Mouse (Mus musculus) heart, embryonic 14.5 days (tissue): ENCODE measurements around the gene Tspan17. TPM values are rescaled to one million over a fixed set of nuclear protein-coding genes. Genes with fewer than 3 reads are reported as not detected.

Experiments used
- ATAC-seq: fragments of 200-750 bp; cut with Nextera tagmentation; 2 replicates; pipeline ENCODE4 v1.8.0; 2017; ENCODE audit warnings: low read depth, moderate TSS enrichment; ENCODE audit not compliant: insufficient number of reproducible peaks, insufficient read depth, low FRiP score
- H3K27ac ChIP-seq, 2 experiments: fragments of 200-500 bp in 1 of 2; fragments of 300-500 bp in 1 of 2; sonication (generic) in 1 of 2; replicated peaks in 1 of 2; 2 replicates each; pipeline ENCODE4 v1.5.1; 2012 to 2014; ENCODE audit warnings: low read depth in 2 of 2, low read length in 2 of 2, control low read depth in 1 of 2, mild to moderate bottlenecking in 1 of 2, mixed read lengths in 1 of 2; ENCODE audit not compliant: control insufficient read depth in 1 of 2, insufficient read depth in 1 of 2
- H3K27me3 ChIP-seq: fragments of 300-500 bp; sonication (generic); 2 replicates; pipeline ENCODE4 v1.6.1; 2014; ENCODE audit warnings: mild to moderate bottlenecking, low read length, control low read depth; ENCODE audit not compliant: control insufficient read depth, insufficient read depth
- H3K36me3 ChIP-seq: fragments of 300-500 bp; sonication (generic); 2 replicates; pipeline ENCODE4 v1.6.1; 2014; ENCODE audit warnings: mild to moderate bottlenecking, control low read depth, low read length, mixed read lengths; ENCODE audit not compliant: control insufficient read depth, insufficient read depth
- H3K4me1 ChIP-seq, 2 experiments: fragments of 200-500 bp in 1 of 2; fragments of 300-500 bp in 1 of 2; sonication (generic) in 1 of 2; 2 replicates each; pipeline ENCODE4 v1.6.1; 2012 to 2014; ENCODE audit warnings: low read length in 2 of 2, control low read depth in 1 of 2, mixed read lengths in 1 of 2; ENCODE audit not compliant: control insufficient read depth in 2 of 2, insufficient read depth in 2 of 2
- H3K4me2 ChIP-seq: fragments of 300-500 bp; sonication (generic); 2 replicates; pipeline ENCODE4 v1.6.1; 2014; ENCODE audit warnings: mild to moderate bottlenecking, low read length
- H3K4me3 ChIP-seq, 2 experiments: fragments of 200-500 bp in 1 of 2; fragments of 300-500 bp in 1 of 2; sonication (generic) in 1 of 2; 2 replicates each; pipeline ENCODE4 v1.5.1; 2012 to 2014; ENCODE audit warnings: low read length in 2 of 2, mild to moderate bottlenecking in 2 of 2, control low read depth in 1 of 2, low read depth in 1 of 2, moderate library complexity in 1 of 2; ENCODE audit not compliant: control insufficient read depth in 1 of 2, insufficient read depth in 1 of 2
- H3K9ac ChIP-seq: fragments of 300-500 bp; sonication (generic); 2 replicates; pipeline ENCODE4 v1.6.1; 2014; ENCODE audit warnings: mild to moderate bottlenecking, low read length
- H3K9me3 ChIP-seq: fragments of 300-500 bp; sonication (generic); 2 replicates; pipeline ENCODE4 v1.6.1; 2016; ENCODE audit warnings: low read length, control low read depth; ENCODE audit not compliant: control insufficient read depth
- WGBS: fragments of 180-500 bp; shearing (Covaris S2); extraction: QIAGEN DNeasy Blood & Tissue Kit; methylation state at CpG from one replicate; pipeline ENCODE4 v1.1.7; 2014; 5-methylcytosine and 5-hydroxymethylcytosine counted together
- polyA plus RNA-seq: library from polyadenylated mRNA; unstranded; fragments of >200 nt; fragmentation: Nextera tagmentation; extraction: Ambion mirVana; gene quantifications from 2 replicates; pipeline ENCODE4 v1.2.1, GENCODE M21; 2014

The Tspan17 gene
- polyA plus RNA-seq, 1 experiment from 2014 or later: 4.2 TPM

DNA sequence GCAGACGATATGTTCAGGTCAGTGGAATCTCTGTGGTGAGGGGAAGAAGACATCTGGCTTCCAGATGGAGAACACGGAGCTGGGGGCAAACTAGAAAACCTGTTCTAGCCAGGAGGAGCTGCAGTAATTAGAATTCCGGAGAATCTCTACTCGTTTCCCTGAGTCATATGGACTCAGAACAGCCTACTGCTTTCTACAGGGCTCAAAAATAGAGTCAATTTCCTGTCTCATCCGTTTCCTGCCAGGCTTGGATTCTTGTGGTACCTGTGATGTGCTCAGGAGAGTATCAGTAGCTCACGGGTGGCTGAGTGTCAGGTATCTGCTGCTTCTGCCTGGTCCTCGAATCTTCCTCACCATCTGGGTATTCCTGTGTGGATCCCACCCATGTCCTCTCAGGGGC is 22.3 kb downstream of the Tspan17 start:
- ATAC-seq: no peak
- Histone ChIP-seq H3K27ac (no peak overlapping the region), H3K27me3 (peaks cover 7% of the 10 kb centered on the region), H3K9ac (no peak overlapping the region), H3K9me3 (no peaks in the 10 kb centered on the region), H3K4me2 (no peak overlapping the region), H3K4me3 (no peak overlapping the region), H3K4me1 (no peaks in the 10 kb centered on the region), H3K36me3 (no peaks in the 10 kb centered on the region)
- WGBS: 57% methylated on average over 7 of the region's 7 CpGs

DNA sequence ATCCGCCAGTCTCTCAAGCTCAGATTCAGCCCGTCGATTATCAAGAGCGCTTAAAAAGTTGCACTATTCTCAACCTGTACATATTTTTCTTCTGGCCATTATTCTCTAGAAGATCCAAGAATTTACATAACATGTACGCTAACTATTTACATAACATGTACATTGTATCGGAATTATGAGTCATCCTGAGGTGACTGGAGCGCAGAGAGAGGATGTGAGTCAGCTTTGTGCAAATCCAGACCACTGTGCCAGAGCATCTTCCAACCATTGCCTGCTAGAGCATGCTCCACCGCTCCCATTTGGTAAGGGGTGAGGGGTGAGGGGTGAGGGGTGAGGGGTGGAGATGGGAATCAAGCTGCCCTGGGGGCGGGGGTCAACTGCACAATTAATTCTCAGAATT is 24.2 kb downstream of the Tspan17 start:
- 78% methylated on average over 9 of the region's 9 CpGs for WGBS
- no peaks in the 10 kb centered on the region for H3K4me1 ChIP-seq
- no peak for ATAC-seq
- 0 out of 2 replicates have a peak, but pooled peaks cover under 1% of the 10 kb centered on the region for H3K27me3 ChIP-seq
- H3K36me3 ChIP-seq: no peaks in the 10 kb centered on the region
- no peak overlapping the region for H3K9ac ChIP-seq
- H3K9me3 ChIP-seq: no peaks in the 10 kb centered on the region
- no peak overlapping the region for H3K4me3 ChIP-seq
- H3K27ac ChIP-seq: no peak overlapping the region
- H3K4me2 ChIP-seq: no peak overlapping the region

DNA sequence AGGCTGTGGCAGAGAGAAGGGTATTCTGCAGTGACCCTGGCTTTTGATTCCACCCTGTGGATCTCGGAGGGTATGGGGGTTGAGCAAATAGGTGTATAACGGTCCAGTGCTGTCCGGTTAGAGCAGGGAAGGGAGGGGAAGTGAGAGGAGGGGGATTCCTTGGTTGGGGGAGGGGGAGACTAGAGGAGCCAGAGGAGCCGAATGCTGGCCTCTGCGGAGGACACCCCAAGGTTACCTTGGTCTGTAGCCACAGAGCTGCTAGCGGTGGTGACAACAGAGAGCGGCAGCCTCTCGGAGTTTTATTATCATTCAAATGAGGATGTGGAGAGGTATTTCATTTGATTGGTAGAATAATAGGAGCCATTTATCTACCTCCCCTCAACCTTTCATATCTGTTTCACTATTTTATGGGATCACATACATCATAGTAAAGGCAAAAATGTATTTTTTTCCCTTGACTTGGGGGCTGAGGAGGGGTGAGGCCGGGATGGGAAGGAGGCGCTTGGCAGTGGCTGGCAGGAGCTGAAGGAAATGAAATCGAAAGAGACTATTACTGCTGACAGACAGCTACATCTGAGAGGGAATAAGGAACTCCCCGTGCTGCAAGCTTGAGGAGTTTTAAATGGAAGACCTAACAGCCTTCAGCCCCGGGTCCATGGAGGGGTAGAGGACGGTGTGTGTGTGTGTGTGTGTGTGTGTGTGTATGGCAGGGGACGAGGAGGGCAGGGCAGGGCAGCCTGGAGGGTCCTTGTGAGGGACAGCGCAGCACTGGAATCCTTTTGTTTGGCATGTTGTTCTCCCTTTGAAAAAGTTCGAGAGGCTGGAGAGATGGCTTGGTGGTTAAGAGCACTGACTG is 29.4 kb downstream of the Tspan17 start:
- Histone ChIP-seq H3K9ac (no peak overlapping the region), H3K4me1 (peaks cover 2% of the 10 kb centered on the region in 2 experiments; a peak in 1 of 4 replicates), H3K9me3 (no peaks in the 10 kb centered on the region), H3K4me2 (peak overlapping the region; percentile 29), H3K27ac (no peak overlapping the region), H3K27me3 (no peaks in the 10 kb centered on the region), H3K36me3 (no peaks in the 10 kb centered on the region), H3K4me3 (no peak overlapping the region)
- WGBS: 29% methylated on average over 17 of the region's 17 CpGs
- ATAC-seq: no peak

DNA sequence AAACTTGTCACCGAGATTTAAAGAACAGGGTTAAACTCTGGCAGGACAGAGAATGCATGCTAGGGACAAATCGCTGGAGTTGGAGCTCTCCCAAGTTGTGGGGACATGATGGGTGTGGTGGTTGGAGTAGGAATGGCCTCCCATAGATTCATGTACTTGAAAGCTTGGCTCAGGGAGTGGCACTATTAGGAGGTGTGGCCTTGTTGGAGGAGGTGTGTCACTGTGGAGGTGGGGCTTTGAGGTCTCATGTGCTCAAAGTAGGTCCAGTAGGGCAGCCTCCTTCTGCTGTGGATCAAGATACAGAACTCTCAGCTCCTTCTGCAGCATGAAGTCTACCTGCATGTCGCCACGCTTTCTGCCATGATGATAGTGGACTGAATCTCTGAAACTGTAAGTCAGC is 31.9 kb downstream of the Tspan17 start:
- H3K27ac ChIP-seq: no peak overlapping the region
- no peak for ATAC-seq
- 73% methylated on average over 4 of the region's 4 CpGs for WGBS
- H3K27me3 ChIP-seq: no peaks in the 10 kb centered on the region
- no peak overlapping the region for H3K9ac ChIP-seq
- peaks cover 2 to 8% of the 10 kb centered on the region in 2 experiments; a peak in 1 of 4 replicates for H3K4me1 ChIP-seq
- H3K36me3 ChIP-seq: no peaks in the 10 kb centered on the region
- H3K4me3 ChIP-seq: no peak overlapping the region
- no peak overlapping the region for H3K4me2 ChIP-seq
- H3K9me3 ChIP-seq: no peaks in the 10 kb centered on the region

DNA sequence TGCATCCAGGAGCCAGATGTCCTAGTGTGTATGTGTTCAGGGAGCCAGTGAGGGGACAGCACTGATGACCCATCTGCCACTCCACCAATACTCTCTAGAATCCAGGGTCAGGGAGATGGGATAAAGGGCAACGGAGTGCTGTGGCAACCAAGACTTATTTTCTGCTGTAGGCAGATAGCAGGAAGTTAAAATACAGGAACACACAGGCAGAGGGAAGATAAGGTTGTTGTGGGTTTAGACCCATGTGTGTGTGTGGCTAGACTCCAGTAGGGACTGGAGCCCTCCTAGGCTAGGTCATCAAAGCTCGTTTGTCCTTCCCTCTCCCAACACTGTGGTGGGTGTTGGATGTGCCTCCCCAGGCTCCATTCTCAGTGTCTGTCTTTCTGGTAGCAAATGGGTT is 32.8 kb downstream of the Tspan17 start:
- 63% methylated on average over 2 of the region's 2 CpGs for WGBS

DNA sequence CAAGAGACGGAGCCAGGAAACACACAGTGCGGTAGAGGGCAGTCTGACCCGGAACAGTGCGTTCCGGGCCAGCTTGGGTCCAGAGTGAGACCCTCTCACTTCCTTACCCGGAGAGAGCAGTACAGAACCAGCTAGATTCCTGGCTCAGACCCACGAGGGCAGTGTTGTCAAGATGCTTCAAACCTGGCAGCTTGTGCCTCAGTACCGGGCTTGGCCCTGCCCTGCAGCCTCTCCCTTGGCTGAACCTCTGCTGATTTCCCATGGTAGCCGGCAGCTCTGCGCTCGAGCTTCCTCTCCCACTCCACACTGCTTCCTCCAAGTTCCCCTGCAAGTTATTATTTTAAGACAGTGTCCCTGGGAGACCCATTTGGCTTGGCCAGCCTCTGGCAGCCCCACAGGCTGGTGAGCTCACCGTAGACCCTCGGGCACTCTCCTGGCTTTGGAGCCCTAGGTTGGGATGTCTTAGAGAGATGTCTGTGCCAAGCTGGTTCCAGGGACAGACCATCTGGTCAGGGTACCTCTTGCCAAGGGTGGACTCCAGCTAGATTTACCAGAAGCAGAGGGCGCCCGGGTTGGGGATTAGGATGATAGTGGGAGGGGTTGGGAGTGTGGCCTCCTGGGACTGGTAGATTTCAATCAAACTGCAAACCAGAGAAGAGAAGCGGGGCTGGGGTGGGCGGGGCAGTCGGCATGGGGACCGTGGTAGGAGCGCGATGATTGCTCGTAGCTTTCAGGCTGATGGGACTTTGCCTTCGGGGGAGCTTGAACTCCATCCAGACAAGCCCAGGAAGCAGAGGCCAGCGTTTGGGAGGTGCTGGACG is 35.1 kb downstream of the Tspan17 start:
- WGBS: 17% methylated on average over 25 of the region's 25 CpGs
- no peak overlapping the region for H3K9ac ChIP-seq
- H3K4me3 ChIP-seq: peak overlapping the region in 1 of 2 experiments; percentile 5; a peak in 1 of 4 replicates
- ATAC-seq: no peak
- no peaks in the 10 kb centered on the region for H3K36me3 ChIP-seq
- no peaks in the 10 kb centered on the region for H3K9me3 ChIP-seq
- no peaks in the 10 kb centered on the region for H3K27me3 ChIP-seq
- peaks cover 0 to 6% of the 10 kb centered on the region in 2 experiments; a peak in 1 of 4 replicates for H3K4me1 ChIP-seq
- H3K27ac ChIP-seq: no peak overlapping the region
- peak overlapping the region; percentile 45 for H3K4me2 ChIP-seq

More for the DNA sequence above, 32.8 kb downstream of the Tspan17 start:
- no peak overlapping the region for H3K4me3 ChIP-seq
- peaks cover 2 to 8% of the 10 kb centered on the region in 2 experiments; a peak in 1 of 4 replicates for H3K4me1 ChIP-seq
- no peaks in the 10 kb centered on the region for H3K36me3 ChIP-seq
- H3K27me3 ChIP-seq: no peaks in the 10 kb centered on the region
- no peak for ATAC-seq
- no peaks in the 10 kb centered on the region for H3K9me3 ChIP-seq
- H3K9ac ChIP-seq: no peak overlapping the region
- H3K4me2 ChIP-seq: no peak overlapping the region
- no peak overlapping the region for H3K27ac ChIP-seq

DNA sequence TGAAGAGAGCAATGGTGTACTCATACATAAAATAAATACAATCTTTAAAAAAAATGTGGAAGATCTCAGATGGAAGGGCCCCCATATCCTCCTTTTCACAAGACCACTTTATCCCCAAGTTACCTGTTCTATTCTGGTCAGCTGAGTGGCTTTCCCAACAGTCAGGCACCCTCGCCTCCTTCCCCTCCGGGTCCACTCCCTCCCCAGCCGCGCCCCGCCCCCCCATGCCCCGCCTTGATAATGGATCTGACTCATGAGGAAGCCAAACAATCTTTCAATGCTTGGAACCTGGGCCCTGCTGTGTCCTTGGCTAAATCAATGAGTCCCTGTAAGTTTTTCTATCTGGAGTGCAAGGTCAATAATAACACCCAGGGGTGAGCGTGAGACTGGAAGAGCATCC is 38.8 kb downstream of the Tspan17 start:
- H3K4me3 ChIP-seq: no peak overlapping the region
- H3K9me3 ChIP-seq: no peaks in the 10 kb centered on the region
- no peak overlapping the region for H3K9ac ChIP-seq
- WGBS: 35% methylated on average over 7 of the region's 7 CpGs
- no peak overlapping the region for H3K27ac ChIP-seq
- H3K4me2 ChIP-seq: no peak overlapping the region
- H3K27me3 ChIP-seq: no peaks in the 10 kb centered on the region
- no peaks in the 10 kb centered on the region for H3K36me3 ChIP-seq
- no peak for ATAC-seq
- H3K4me1 ChIP-seq: peaks cover 0 to 9% of the 10 kb centered on the region in 2 experiments; a peak in 1 of 4 replicates
